Mouse (Mus musculus): Measurements from ENCODE around the gene Usp29. TPM values are rescaled to one million over a fixed set of nuclear protein-coding genes. Genes with fewer than 3 reads are reported as not detected.
A peak's percentile ranks its signal among the peaks of the same experiment; 100 is the strongest.
"Not testable (repeated sequence)": the region's sequence is repeated elsewhere in the genome, so short reads cannot be mapped to it uniquely, and the experiment has no call there.

Gene Usp29
- total and polyA plus RNA-seq, 2 experiments from 2014 or later: 43.3 to 101 TPM

DNA sequence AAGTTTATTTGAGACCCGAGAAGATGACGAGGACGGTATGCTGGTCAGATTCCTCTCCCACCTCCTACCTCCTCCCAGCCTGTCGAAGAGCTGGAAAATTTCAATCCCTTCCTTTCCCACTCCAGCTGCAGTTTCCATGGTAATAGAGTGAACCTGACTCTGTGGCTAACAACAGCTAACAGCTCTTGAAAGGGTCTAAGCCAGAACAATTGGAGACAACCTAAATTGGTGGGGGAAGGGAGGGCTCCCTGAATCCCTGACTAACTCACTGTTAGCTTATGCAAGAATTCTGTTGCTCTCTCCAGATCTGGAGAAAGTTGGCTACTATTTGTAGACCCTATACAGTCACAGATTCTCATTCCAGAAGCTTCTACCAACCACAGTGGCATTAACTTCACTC lies 23.1 kb downstream of the Usp29 start:
- peaks cover 11% of the 10 kb centered on the region; the same call in 1 of the 2 replicates for H3K4me1 ChIP-seq (ENCODE audit: insufficient read depth, low read length)
- H3K9me3 ChIP-seq (ENCODE audit: low read length): no peaks in the 10 kb centered on the region
- H3K4me2 ChIP-seq (ENCODE audit: low read depth, low read length, poor library complexity, severe bottlenecking): no peak overlapping the region
- no peak for TF ChIP-seq CTCF (IDR thresholded peaks at IDR 0.05)
- H3K36me3 ChIP-seq (ENCODE audit: insufficient read depth, low read length): no peaks in the 10 kb centered on the region
- DNase-seq (ENCODE audit: low spot score) (peak; percentile 68), ATAC-seq (ENCODE audit: low FRiP score) (peak; percentile 85)
- 10% methylated on average over 4 of the region's 4 CpGs for WGBS
- H3K27me3 ChIP-seq (ENCODE audit: insufficient read depth, low read length): no peaks in the 10 kb centered on the region
- peak overlapping the region; percentile 67; the same call in 1 of the 2 replicates for H3K27ac ChIP-seq (ENCODE audit: low read depth, low read length)
- H3K9ac ChIP-seq (replicated peaks; ENCODE audit: low read length, poor library complexity, severe bottlenecking): no peak overlapping the region
- no peak overlapping the region for H3K4me3 ChIP-seq (ENCODE audit: low read depth, low read length)

DNA sequence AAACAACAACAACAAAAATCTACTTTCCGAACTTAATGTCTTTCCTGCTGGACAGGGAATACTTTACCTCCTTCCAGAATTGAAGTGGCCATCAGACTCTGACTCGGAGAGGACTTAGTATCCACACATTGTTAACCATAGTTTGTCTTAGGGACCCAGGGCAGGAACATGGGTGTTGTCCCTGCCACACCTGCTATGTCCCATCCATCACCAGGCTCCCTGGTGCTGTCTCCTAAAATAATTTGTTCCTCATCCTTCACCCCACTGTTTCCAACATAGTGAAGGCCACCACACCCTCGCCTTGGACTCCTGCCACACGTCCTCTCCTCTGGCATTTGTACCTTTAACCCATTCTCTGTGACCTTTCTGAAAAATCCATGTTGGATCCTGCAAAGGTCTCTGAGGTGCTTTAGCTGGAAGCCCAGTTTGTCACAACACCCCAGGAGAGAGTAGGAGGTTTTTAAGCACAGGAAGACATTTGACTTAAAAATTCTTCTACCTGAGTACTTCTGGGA lies 26.5 kb downstream of the Usp29 start:
- 87% methylated on average over 4 of the region's 4 CpGs for WGBS
- Histone ChIP-seq H3K36me3 (ENCODE audit: insufficient read depth, low read length) (no peaks in the 10 kb centered on the region), H3K4me3 (ENCODE audit: low read depth, low read length) (no peak overlapping the region), H3K4me2 (ENCODE audit: low read depth, low read length, poor library complexity, severe bottlenecking) (no peak overlapping the region), H3K27me3 (ENCODE audit: insufficient read depth, low read length) (no peaks in the 10 kb centered on the region), H3K4me1 (ENCODE audit: insufficient read depth, low read length) (no peaks in the 10 kb centered on the region; the same call in 1 of the 2 replicates), H3K27ac (ENCODE audit: low read depth, low read length) (no peak overlapping the region), H3K9me3 (ENCODE audit: low read length) (no peaks in the 10 kb centered on the region), H3K9ac (replicated peaks; ENCODE audit: low read length, poor library complexity, severe bottlenecking) (no peak overlapping the region)
- no peak for TF ChIP-seq CTCF (IDR thresholded peaks at IDR 0.05)
- DNase-seq (ENCODE audit: low spot score) (no peak), ATAC-seq (ENCODE audit: low FRiP score) (no peak)

DNA sequence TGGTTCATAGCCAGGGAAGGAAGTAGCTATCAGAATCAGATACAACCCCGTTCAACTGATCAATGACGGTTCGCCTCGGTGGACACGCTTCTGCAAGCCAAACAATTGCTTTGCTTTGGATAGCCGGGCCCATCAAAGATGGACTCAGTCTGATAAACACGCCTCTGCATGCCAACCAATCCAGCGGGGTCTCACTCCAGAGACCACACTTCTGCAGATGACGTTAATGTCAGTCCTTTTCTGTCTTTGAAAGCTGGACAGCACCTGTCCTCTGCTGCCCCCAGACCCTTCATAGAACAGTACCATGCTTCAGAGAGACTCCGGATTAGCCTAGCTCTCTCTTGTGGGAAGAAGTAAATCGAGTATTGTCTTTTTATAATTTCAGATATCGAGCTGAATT lies 29.3 kb downstream of the Usp29 start:
- Histone ChIP-seq H3K27me3 (ENCODE audit: insufficient read depth, low read length) (no peaks in the 10 kb centered on the region), H3K4me3 (ENCODE audit: low read depth, low read length) (no peak overlapping the region), H3K4me1 (ENCODE audit: insufficient read depth, low read length) (no peaks in the 10 kb centered on the region), H3K4me2 (ENCODE audit: low read depth, low read length, poor library complexity, severe bottlenecking) (no peak overlapping the region), H3K9ac (replicated peaks; ENCODE audit: low read length, poor library complexity, severe bottlenecking) (no peak overlapping the region), H3K27ac (ENCODE audit: low read depth, low read length) (no peak overlapping the region), H3K36me3 (ENCODE audit: insufficient read depth, low read length) (no peaks in the 10 kb centered on the region), H3K9me3 (ENCODE audit: low read length) (no peaks in the 10 kb centered on the region)
- no peak for DNase-seq (ENCODE audit: low spot score)
- WGBS: 68% methylated on average over 12 of the region's 12 CpGs
- peak; percentile 44; the same call in 1 of the 2 replicates for ATAC-seq (ENCODE audit: low FRiP score)
- no peak for TF ChIP-seq CTCF (IDR thresholded peaks at IDR 0.05)

DNA sequence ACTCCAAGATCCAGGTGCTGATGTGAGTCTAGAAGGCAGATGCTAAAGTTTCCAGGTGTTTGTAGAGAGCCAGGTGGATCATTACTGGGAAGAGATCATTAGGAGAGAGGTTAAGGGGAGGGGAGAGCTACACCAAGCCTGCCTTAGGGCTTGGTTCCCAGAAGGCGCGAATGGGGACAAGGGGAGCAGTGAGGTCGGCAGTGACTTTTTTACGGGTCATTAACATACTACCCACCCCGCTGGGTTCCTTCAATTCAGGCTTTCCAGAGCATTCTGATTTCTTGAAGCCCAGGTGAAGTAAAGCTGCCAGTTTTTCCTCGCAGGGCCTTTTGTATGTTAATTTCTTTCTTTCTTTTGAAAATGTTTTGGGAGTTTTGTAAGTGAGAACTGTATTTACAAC lies 29.8 kb downstream of the Usp29 start:
- TF ChIP-seq CTCF (IDR thresholded peaks at IDR 0.05): no peak
- Histone ChIP-seq H3K4me2 (ENCODE audit: low read depth, low read length, poor library complexity, severe bottlenecking) (no peak overlapping the region), H3K4me1 (ENCODE audit: insufficient read depth, low read length) (no peaks in the 10 kb centered on the region), H3K9me3 (ENCODE audit: low read length) (no peaks in the 10 kb centered on the region), H3K27ac (ENCODE audit: low read depth, low read length) (no peak overlapping the region), H3K9ac (replicated peaks; ENCODE audit: low read length, poor library complexity, severe bottlenecking) (no peak overlapping the region), H3K4me3 (ENCODE audit: low read depth, low read length) (no peak overlapping the region), H3K36me3 (ENCODE audit: insufficient read depth, low read length) (no peaks in the 10 kb centered on the region), H3K27me3 (ENCODE audit: insufficient read depth, low read length) (no peaks in the 10 kb centered on the region)
- no peak for ATAC-seq (ENCODE audit: low FRiP score)
- WGBS: 20% methylated on average over 6 of the region's 6 CpGs
- DNase-seq (ENCODE audit: low spot score): no peak

DNA sequence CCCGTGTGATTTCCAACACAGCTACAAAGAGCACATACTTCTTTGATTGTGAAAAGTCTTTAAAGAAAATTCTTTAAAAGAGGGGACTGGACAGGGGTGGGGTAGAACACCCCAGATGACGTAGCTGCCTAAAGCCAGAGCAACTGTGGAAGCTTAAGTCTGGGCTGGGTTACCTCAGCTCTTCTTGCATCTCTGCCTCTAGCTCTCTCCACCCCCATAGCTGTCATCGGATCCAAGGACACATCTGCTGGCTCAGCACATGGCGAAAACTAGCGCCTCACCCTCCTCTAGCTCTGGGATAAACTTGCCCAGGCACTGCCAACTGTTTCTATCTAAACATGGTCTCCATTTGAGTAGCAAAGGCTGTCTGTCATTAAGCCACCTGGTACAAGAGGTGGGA lies 34.9 kb downstream of the Usp29 start:
- DNase-seq (ENCODE audit: low spot score) (no peak), ATAC-seq (ENCODE audit: low FRiP score) (no peak)
- Histone ChIP-seq H3K9ac (replicated peaks; ENCODE audit: low read length, poor library complexity, severe bottlenecking) (no peak overlapping the region), H3K36me3 (ENCODE audit: insufficient read depth, low read length) (no peaks in the 10 kb centered on the region), H3K4me3 (ENCODE audit: low read depth, low read length) (no peak overlapping the region), H3K27me3 (ENCODE audit: insufficient read depth, low read length) (no peaks in the 10 kb centered on the region), H3K9me3 (ENCODE audit: low read length) (no peaks in the 10 kb centered on the region), H3K27ac (ENCODE audit: low read depth, low read length) (no peak overlapping the region), H3K4me1 (ENCODE audit: insufficient read depth, low read length) (no peaks in the 10 kb centered on the region), H3K4me2 (ENCODE audit: low read depth, low read length, poor library complexity, severe bottlenecking) (no peak overlapping the region)
- no peak for TF ChIP-seq CTCF (IDR thresholded peaks at IDR 0.05)
- WGBS: 65% methylated on average over 5 of the region's 5 CpGs

DNA sequence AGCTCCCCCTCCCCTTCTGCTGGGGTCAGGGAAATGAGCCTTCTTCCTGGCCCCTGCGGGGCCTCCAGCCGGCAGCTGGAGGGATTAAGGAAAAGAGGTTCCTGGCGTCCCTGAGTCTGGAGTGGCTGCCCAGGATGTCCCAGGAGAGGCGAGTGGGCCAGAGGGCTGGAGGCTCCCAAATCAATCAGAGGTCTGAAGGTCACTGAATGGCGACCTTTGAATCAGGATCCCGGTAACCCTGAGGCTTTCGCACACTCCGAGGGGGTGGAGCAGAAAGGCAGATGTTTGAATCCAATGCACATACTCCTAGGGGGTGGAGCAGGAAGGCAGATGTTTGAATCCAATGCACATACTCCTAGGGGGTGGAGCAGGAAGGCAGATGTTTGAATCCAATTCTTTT lies 39.9 kb downstream of the Usp29 start:
- Histone ChIP-seq H3K9ac (replicated peaks; ENCODE audit: low read length, poor library complexity, severe bottlenecking) (no peak overlapping the region), H3K27me3 (ENCODE audit: insufficient read depth, low read length) (no peaks in the 10 kb centered on the region), H3K4me1 (ENCODE audit: insufficient read depth, low read length) (no peaks in the 10 kb centered on the region), H3K4me3 (ENCODE audit: low read depth, low read length) (no peak overlapping the region), H3K4me2 (ENCODE audit: low read depth, low read length, poor library complexity, severe bottlenecking) (no peak overlapping the region), H3K36me3 (ENCODE audit: insufficient read depth, low read length) (no peaks in the 10 kb centered on the region), H3K27ac (ENCODE audit: low read depth, low read length) (no peak overlapping the region), H3K9me3 (ENCODE audit: low read length) (no peaks in the 10 kb centered on the region)
- no peak for DNase-seq (ENCODE audit: low spot score)
- TF ChIP-seq CTCF (IDR thresholded peaks at IDR 0.05): no peak
- 3% methylated on average over 8 of the region's 8 CpGs for WGBS
- no peak for ATAC-seq (ENCODE audit: low FRiP score)

DNA sequence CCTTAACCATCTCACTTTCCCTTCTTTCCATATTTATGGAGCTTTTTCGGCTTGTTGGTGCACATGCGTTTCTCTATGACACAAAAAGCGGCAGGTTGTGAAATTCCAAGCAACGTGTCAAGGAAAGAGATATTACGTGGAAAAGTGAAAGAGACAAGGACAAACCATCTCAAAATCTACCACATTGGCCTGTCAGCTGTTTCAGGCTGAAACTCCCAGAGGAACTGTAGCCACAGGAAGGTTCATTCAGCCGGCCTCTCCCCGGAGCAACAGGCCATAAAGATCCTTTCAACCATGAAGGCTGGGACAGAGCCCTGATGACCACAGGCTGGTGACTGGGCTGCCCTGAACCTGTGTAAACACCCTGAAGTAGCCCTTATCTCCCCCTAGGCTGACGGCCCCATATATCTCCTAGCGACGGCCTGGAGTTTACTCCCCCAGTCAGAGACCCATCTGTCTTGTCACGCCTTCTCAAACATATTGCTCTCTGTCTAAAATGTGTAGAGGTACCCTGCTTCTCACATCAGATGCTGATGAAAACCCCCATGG lies 43.6 kb downstream of the Usp29 start:
- H3K9me3 ChIP-seq (ENCODE audit: low read length); H3K4me2 ChIP-seq (ENCODE audit: low read depth, low read length, poor library complexity, severe bottlenecking); H3K27me3 ChIP-seq (ENCODE audit: insufficient read depth, low read length); ATAC-seq (ENCODE audit: low FRiP score); DNase-seq (ENCODE audit: low spot score); H3K36me3 ChIP-seq (ENCODE audit: insufficient read depth, low read length); H3K4me1 ChIP-seq (ENCODE audit: insufficient read depth, low read length); H3K9ac ChIP-seq (replicated peaks; ENCODE audit: low read length, poor library complexity, severe bottlenecking); H3K4me3 ChIP-seq (ENCODE audit: low read depth, low read length); H3K27ac ChIP-seq (ENCODE audit: low read depth, low read length): not testable (repeated sequence)
- WGBS: 64% methylated on average over 11 of the region's 11 CpGs
